Mouse (Mus musculus) cerebellum, postnatal 14 days (tissue): ENCODE measurements around the gene Rnf32.

ENCODE experiments used
- DNase-seq, 2 experiments: peaks; one replicate each; pipeline ENCODE4 v3.0.0; 2021; ENCODE audit warnings: mixed read lengths in 2 of 2

Gene Rnf32

GRCm38 (mm10) chr5:29274746-29275145 lies 79.0 kb downstream of the Rnf32 start:
- DNase-seq, result peak in 1 of 2 experiments; percentile 9
